Mouse (Mus musculus) layer of hippocampus, adult 2 months (tissue): Measurements from ENCODE around the gene Faf1. TPM values are rescaled to one million over a fixed set of nuclear protein-coding genes. Genes with fewer than 3 reads are reported as not detected.

Experiments used
- DNase-seq, 2 experiments: peaks; one replicate each; pipeline ENCODE4 v3.0.0; 2022; ENCODE audit warnings: low spot score in 2 of 2
- H3K27ac ChIP-seq: fragments of 200-600 bp; 2 replicates; pipeline ENCODE4 v1.8.1; 2022
- H3K4me3 ChIP-seq: fragments of 200-600 bp; 2 replicates; pipeline ENCODE4 v1.8.1; 2022; ENCODE audit warnings: mild to moderate bottlenecking
- CTCF ChIP-seq: fragments of 200-600 bp; conservative IDR thresholded peaks from 2 replicates; pipeline ENCODE4 v1.8.1; 2022; ENCODE audit warnings: antibody characterized with exemption, mild to moderate bottlenecking, moderate library complexity
- total RNA-seq, 2 experiments: library from RNA; stranded (reverse); gene quantifications; 2 replicates each; pipeline ENCODE4 v1.2.3; 2021

Faf1 gene
- total RNA-seq, 2 experiments from 2014 or later, result 26.8 to 27.6 TPM

GRCm38 (mm10) chr4:109760501-109760900 lies 84.1 kb downstream of the Faf1 start:
- Histone ChIP-seq H3K4me3 (no peak overlapping the region), H3K27ac (0 out of 2 replicates have a peak overlapping the region, but pooled peaks have one; percentile 15)
- DNase-seq, result no peak
- no peak for TF ChIP-seq CTCF

GRCm38 (mm10) chr4:109762768-109763501 lies 86.5 kb downstream of the Faf1 start:
- no peak for TF ChIP-seq CTCF
- no peak for DNase-seq
- peak overlapping the region; percentile 5; the same call in 1 of the 2 replicates for H3K4me3 ChIP-seq
- peak overlapping the region; percentile 71 for H3K27ac ChIP-seq

GRCm38 (mm10) chr4:109769071-109769470 lies 92.7 kb downstream of the Faf1 start:
- no peak overlapping the region for H3K27ac ChIP-seq
- no peak overlapping the region for H3K4me3 ChIP-seq
- no peak for TF ChIP-seq CTCF
- no peak for DNase-seq

GRCm38 (mm10) chr4:109782577-109783114 lies 106.3 kb downstream of the Faf1 start:
- no peak for TF ChIP-seq CTCF
- DNase-seq, result no peak
- no peak overlapping the region for H3K4me3 ChIP-seq

GRCm38 (mm10) chr4:109789347-109790001 lies 113.1 kb downstream of the Faf1 start:
- Histone ChIP-seq H3K4me3 (no peak overlapping the region), H3K27ac (peak overlapping the region; percentile 51; the same call in 1 of the 2 replicates)
- TF ChIP-seq CTCF, result no peak
- DNase-seq, result no peak

More at GRCm38 (mm10) chr4:109782577-109783114, 106.3 kb downstream of the Faf1 start:
- no peak overlapping the region for H3K27ac ChIP-seq

DNA sequence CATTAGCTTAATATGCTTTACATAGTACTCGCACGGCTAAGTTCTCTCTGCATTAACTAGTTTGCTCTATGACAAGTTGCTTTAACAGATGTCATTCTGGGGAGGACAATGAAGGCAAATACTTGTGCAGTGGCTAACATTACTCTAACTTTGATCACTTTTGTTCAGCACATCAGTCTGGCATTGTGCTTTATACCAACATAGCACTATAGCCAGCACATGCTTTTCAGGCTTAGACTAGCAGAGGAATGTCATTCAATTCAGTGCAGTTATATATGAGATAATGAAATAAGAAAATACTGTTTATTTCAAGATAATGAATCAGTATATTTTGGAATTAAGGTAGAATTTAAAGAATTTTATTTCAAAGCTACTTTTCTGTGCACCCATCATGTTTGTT lies 115.9 kb downstream of the Faf1 start:
- H3K27ac ChIP-seq, result no peak overlapping the region
- no peak for DNase-seq
- no peak for TF ChIP-seq CTCF
- H3K4me3 ChIP-seq, result no peak overlapping the region

DNA sequence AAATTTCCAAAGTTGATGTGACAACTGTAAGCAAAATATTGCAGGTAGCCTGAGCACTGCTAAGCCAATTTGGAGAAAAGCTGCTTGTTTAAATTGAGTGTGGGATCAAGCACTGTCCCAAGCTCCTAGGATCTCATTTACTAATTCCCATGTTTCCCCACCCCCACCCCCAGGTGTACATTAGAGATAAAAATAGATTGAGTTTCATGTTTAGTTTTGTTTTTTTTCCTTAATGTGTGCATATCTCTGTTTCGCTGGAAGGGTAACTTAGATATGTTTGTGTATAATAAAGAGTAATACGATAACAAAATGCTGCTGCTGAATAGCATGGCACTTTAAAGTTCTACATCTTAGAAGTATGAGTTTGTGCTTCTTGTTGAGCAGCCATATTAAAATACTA lies 116.7 kb downstream of the Faf1 start:
- no peak overlapping the region for H3K27ac ChIP-seq
- H3K4me3 ChIP-seq, result no peak overlapping the region
- no peak for TF ChIP-seq CTCF
- DNase-seq, result no peak

DNA sequence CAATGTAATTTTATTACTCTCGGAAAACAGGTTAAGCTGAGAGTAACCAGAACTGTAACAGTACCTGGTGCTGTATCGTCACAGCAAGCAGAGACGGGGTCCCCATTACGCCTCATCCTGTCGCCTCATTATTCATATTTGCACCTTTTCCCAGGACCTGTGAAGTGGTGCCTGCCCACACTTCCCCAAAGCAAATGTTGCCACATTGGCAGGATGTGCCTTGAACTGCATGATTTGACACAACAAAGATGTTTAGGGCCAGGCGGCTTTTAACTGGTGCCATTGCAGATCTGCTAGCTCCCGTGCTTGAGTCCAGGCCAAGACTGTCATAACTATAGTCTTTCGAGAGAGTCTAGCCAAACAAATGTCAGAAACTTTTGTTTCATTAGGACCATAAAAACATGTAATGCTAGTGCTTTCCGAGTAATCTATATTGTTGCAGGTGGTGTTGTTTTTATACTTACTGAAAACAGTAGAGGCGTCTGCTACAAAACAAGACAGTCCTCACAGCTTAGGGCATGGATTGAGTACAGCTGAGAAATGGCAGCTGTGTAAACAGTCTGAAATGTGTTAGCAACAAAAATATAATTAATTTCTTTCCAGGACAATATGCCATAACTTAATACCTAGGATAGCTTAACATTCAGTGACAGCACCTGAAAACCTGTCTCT lies 121.3 kb downstream of the Faf1 start:
- DNase-seq, result no peak
- Histone ChIP-seq H3K27ac (no peak overlapping the region), H3K4me3 (no peak overlapping the region)
- TF ChIP-seq CTCF, result no peak

- 0 out of 2 replicates have a peak, but pooled peaks have one; percentile 15 for TF ChIP-seq CTCF
- DNase-seq, result no peak
- H3K27ac ChIP-seq, result no peak overlapping the region
- no peak overlapping the region for H3K4me3 ChIP-seq
Measured at GRCm38 (mm10) chr4:109806408-109806807, 130.0 kb downstream of the Faf1 start.

- DNase-seq, result no peak
- TF ChIP-seq CTCF, result no peak
- Histone ChIP-seq H3K27ac (no peak overlapping the region), H3K4me3 (no peak overlapping the region)
Measured at GRCm38 (mm10) chr4:109815161-109815560, 138.8 kb downstream of the Faf1 start.

DNA sequence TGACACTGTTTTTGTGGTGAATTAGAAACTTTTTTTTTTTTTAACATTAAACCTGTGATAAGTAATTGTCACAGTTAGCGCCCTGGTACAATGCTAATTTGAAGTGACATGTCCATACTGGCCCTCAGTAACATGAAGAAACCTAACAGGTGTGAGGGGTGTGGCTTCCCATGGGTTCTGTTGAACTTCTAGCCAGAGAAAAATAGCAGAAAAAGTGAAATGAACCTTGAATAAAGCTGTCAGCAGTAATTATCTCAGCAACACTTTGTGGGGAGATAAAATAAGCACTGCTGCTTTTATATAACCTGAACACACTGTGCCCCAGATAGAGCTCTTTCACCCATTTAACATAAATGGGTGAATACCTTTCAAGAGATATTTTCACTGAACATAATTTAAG lies 139.2 kb downstream of the Faf1 start:
- DNase-seq, result no peak
- H3K4me3 ChIP-seq, result no peak overlapping the region
- no peak for TF ChIP-seq CTCF
- no peak overlapping the region for H3K27ac ChIP-seq

GRCm38 (mm10) chr4:109819455-109819854 lies 143.1 kb downstream of the Faf1 start:
- no peak for DNase-seq
- no peak overlapping the region for H3K27ac ChIP-seq
- peak; percentile 72 for TF ChIP-seq CTCF
- no peak overlapping the region for H3K4me3 ChIP-seq

DNA sequence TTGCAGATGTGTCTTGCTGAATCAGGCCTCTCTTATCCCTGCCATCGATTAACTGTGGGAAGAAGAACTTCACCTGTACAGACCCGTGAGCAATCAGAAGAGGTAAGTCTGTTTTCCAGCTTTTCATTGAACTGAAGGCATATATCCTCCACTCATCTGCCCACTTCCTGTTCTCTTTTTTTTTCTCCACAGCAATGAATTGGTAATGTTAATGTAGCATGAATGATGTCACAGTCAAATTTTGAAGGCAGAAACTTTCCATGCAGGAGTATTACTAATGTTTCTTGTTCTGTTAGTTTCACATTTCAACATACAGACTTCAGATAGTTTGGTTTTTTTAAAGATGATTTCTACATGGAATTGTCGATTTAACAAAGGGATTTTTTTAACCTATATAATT lies 153.4 kb downstream of the Faf1 start:
- Histone ChIP-seq H3K4me3 (no peak overlapping the region), H3K27ac (no peak overlapping the region)
- DNase-seq, result no peak
- no peak for TF ChIP-seq CTCF
